Mouse (Mus musculus) B cell, adult 2 months (primary cell): ENCODE measurements around the gene Garem2.
"Not testable (repeated sequence)": the region's sequence is repeated elsewhere in the genome, so short reads cannot be mapped to it uniquely, and the experiment has no call there.

ENCODE experiments used
- DNase-seq, 2 experiments: peaks; one replicate each; pipeline ENCODE4 v3.0.0; 2022

Garem2 gene

GRCm38 (mm10) chr5:30104841-30105667 is at the start of gene Garem2:
Gene Garem2 (plus strand): TSS chr5:30105161.
- DNase-seq: peak in 1 of 2 experiments; percentile 20

DNA sequence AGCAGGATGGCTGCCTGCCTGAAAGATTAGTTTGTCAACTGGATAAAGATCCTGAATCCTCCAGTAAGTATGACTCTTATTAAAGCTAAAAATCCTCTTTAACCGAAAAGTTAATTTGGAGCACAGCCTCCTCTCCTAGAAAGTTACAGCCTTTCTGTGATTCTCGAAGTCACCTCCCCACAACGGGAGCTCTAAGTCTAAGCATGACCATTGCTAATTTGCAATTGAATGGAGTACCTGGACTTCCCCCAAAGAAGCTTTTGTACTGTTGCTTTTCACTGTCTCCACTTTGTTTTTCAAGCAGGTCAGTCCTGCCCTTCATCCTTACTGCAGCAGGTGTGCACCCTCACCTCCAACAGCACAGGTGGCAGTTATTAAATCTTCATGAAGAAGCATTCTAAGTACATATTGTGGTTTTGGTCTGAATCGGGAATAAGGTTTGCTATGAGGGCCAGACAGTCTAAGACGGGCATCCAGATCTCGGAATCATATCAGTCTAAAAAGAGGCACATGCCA is 46.7 kb upstream of the Garem2 start:
- DNase-seq: no peak

GRCm38 (mm10) chr5:30059607-30060006 is 45.4 kb upstream of the Garem2 start:
- DNase-seq: not testable (repeated sequence)

GRCm38 (mm10) chr5:30067726-30068125 is 37.2 kb upstream of the Garem2 start:
- no peak for DNase-seq

GRCm38 (mm10) chr5:30071677-30072076 is 33.3 kb upstream of the Garem2 start:
- peak; percentile 15 to 32 for DNase-seq

DNA sequence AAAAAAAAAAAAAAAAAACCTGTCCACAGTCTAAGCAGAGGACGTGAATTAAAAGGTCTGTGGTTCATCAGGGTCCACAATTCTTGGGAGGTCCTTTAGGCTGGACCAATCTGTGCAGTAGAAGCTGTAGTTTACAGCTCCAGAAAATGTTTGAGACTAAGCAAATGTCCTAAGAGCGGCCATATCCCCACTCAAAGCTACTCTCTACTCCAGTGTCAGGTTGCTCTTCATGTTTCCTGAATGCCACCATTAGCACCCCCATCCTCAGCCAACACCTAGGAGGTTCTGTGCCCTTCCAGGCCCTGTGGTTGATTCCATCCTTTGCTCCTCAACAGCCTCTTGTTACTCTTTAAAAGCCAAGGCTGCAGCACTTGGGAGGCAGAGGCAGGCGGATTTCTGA is 32.6 kb upstream of the Garem2 start:
- DNase-seq: peak in 1 of 2 experiments; percentile 3

DNA sequence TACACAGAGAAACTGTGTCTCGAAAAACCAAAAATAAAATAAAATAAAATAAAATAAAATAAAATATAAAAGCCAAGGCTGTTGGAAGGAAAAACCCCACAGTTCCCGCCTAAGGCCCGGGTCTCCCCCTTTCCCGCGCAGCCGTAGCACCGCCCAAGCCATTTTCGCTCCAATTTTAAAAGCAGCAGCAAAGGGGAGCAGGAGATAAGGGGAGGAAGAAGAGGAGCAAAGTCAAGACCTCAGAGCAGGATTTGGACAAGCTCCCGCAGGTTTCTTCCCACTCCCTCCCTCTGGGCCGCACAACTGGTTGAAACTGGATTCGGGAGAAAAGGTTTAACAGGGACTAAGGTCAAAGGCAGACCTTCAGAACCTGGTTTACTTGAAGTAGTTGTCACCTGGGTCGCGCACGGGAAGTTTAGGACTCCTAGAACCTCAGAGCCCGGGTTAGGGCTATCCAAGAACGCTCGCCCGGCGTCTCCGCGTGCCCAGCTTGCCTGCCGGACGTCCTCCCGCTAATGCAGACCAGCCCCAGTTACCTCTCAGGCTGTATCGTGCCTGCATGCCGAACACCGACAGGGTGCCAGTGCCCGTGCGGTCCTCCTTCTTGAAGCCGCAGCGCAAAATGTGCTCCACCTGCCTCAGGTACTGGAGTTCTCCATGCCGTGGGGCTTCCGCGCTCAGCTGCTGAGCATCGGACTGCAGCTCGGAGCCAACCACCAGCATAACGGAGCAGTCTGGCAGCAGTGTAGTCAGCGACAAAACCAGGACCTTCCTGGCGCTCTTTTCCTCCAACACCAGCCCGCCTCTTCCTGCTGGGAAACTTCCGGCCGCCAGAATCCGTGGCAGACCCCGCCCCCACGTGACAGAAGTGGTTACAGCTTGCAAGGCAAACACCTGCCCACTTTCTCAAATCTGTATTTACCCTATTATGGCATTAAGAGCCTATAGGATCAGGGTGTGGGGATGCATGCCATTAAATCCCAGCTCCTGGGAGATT is 31.8 kb upstream of the Garem2 start, which contains the start of gene Tyms:
Tyms (minus strand) TSS at position 793 of the 997 bp plus-strand sequence.
- DNase-seq: peak; percentile 42 to 47

DNA sequence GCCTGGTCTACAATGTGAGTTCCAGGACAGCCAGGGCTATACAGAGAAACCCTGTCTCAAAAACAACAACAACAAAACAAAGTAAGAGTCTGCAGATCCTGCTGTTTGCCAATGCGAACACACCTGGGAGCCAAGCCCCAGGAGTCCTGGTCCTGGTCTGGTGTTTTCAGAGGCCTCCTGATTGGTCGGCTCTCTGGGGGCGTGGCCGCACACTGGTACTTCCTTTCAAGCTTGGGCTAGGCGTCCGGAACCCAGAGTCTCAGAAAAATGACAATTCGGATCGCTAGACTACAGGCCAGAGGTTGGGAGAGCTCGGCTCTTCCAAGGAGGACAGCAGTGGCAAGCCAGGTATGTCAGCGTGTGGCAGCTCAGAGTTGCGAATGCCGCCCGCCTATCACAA is 12.3 kb upstream of the Garem2 start:
- DNase-seq: no peak

DNA sequence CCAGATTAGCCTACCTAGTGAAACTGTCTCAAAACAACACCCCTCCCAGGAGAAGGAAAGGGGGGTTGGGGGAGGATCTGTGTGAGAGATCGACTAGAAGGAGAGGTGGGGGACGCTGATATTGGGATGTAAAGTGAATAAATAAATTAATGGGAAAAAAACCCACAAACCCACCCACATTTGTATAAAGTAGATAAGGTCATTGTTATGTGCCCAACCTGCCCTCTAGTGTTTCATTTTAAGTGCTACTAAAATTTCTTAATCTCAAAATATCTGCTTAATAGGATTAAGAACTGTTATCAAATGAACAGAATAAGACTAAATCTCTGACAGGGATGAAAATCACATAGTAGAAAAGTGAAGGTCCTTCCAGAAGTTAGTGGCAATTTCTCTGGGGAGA is 10.6 kb upstream of the Garem2 start:
- DNase-seq: no peak

GRCm38 (mm10) chr5:30095731-30096130 is 9.2 kb upstream of the Garem2 start:
- no peak for DNase-seq

DNA sequence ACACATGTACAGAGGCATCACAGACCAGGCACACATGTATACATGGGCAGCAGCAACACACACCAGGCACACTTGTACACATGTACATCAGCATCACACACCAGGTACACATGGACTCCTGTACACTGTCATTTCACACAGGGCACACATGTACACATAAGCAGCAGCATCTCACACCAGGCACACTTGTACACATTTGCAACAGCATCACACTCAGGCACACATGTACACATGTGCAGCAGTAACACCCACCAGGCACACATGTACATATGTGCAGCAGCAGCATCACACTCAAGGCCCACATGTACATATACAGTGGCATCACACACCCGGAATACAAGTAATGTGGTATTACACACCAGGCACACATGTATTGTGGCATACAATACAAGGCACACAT is 6.7 kb upstream of the Garem2 start:
- no peak for DNase-seq

- no peak for DNase-seq
Measured at GRCm38 (mm10) chr5:30103340-30103739, 1.6 kb upstream of the Garem2 start.

GRCm38 (mm10) chr5:30104339-30104738 is 622 bp upstream of the Garem2 start:
- DNase-seq: peak; percentile 38

- DNase-seq: no peak
Measured at GRCm38 (mm10) chr5:30105668-30106300, 823 bp downstream of the Garem2 start, which contains the start of gene 3110082J24Rik. Gene 3110082J24Rik (minus strand): TSS chr5:30106086.

DNA sequence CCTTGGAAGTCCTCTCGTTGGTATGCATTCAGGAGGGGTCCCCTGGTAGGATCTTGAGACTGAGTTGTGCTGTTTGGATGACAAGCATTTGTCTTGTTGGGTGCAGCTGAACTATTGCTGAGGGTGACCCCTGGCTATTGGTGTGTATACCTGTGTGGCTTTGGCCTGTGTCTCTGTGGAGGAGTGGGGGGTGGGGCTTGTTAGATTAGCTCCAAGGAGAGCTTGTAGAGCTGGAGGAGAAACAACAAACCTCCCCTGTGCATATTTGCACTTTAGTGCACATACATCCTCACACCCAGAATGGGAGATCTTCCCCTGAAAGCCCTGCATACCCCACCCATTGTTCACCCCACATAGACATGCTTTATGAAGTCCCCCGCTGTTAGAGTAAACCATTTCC is 1.8 kb downstream of the Garem2 start:
- no peak for DNase-seq

- DNase-seq: no peak
Measured at GRCm38 (mm10) chr5:30107186-30107585, 2.2 kb downstream of the Garem2 start.

- no peak for DNase-seq
Measured at GRCm38 (mm10) chr5:30107611-30108041, 2.7 kb downstream of the Garem2 start.

GRCm38 (mm10) chr5:30108233-30108632 is 3.3 kb downstream of the Garem2 start:
- DNase-seq: no peak

DNA sequence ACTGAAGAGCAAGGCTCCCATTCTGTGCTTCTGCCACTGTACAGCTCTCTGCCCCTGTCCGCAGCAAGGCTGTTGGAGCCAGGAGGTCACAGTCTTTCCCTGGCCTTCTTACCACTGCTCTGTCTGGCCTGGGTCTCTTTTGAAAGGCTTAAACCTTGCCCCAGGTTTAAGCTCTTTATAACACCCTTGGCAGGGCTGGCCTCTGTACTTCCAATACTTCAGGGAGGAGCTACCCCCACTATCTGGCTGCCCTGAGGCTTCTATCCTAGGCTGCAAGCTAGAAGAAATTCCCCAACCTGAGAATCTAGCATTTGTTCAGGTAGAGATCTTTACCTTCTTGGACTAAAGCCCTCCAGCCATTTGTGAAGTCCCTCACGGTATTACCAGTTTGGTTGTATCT is 4.9 kb downstream of the Garem2 start:
- DNase-seq: no peak

GRCm38 (mm10) chr5:30110371-30111060 is 5.6 kb downstream of the Garem2 start:
- DNase-seq: no peak

DNA sequence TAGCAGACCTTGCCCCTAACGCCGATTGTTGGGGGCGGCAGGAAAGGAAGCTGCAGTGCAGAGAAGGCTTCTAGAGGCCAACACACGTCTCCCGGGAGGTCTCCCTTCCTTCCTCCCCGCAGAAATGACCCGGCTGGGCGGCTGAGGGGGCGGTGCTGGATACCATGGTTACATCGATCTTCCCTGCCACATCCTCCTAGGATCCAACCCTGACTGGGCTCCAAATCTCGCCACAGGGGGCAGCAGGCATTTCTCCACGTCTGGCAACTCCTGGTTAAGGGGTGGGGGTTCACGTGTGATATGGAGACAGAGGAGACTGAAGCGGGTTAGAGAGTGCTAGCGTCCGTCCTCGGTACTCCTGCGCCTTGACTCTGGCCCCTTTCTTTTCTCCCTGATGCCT is 6.2 kb downstream of the Garem2 start:
- no peak for DNase-seq

DNA sequence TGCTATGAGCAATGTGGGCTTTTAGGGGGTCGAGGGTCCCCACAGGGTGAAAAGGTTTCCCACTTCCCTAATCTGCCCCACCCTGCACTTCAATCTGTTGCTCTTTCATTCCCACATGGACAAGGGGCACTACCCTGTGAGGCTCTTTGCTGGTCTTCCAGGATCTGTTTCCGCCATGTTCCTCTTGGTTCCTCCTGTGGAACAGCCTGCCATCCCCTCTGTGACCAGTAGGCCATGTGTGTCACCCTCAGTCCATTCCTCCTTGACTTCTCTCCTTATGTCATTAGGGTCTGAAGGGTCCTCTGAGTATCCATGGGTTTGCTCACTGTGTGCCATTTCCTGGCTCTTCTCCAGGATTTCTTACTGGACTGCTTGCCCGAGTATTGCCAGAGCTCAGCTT is 6.8 kb downstream of the Garem2 start:
- no peak for DNase-seq
